Mouse (Mus musculus): ENCODE measurements around the gene Trmt2a. TPM values are rescaled to one million over a fixed set of nuclear protein-coding genes. Genes with fewer than 3 reads are reported as not detected.

The Trmt2a gene
- polyA plus RNA-seq, 1 experiment = 56.2 TPM

- peaks cover 16% of the 10 kb centered on the region for H3K36me3 ChIP-seq (ENCODE audit: control insufficient read depth, insufficient read depth, low read length)
- no peak overlapping the region for H3K4me3 ChIP-seq (ENCODE audit: extremely low read depth, insufficient read depth, insufficient read length)
- 77% methylated on average over 6 of the region's 6 CpGs for WGBS
- TF ChIP-seq CTCF (IDR thresholded peaks at IDR 0.05; ENCODE audit: extremely low read depth, insufficient read depth, insufficient read length, insufficient replicate concordance) = no peak
- no peak for TF ChIP-seq POLR2A (IDR thresholded peaks at IDR 0.05; ENCODE audit: low read depth, low read length)
- H3K27ac ChIP-seq (ENCODE audit: insufficient read depth, low read length) = no peak overlapping the region
- no peak for DNase-seq (ENCODE audit: low read depth in 1 of 2, low spot score in 2 of 2)
- H3K4me1 ChIP-seq (ENCODE audit: control insufficient read depth, insufficient read depth, insufficient read length) = peaks cover 2% of the 10 kb centered on the region; the same call in 1 of the 2 replicates
- H3K27me3 ChIP-seq (ENCODE audit: control insufficient read depth, insufficient read depth, low read length) = no peaks in the 10 kb centered on the region
Measured at GRCm38 (mm10) chr16:18220856-18221542, 27.5 kb upstream of the Trmt2a start.

GRCm38 (mm10) chr16:18221543-18221898 lies 27.0 kb upstream of the Trmt2a start:
- H3K4me3 ChIP-seq (ENCODE audit: extremely low read depth, insufficient read depth, insufficient read length) = no peak overlapping the region
- H3K27me3 ChIP-seq (ENCODE audit: control insufficient read depth, insufficient read depth, low read length) = no peaks in the 10 kb centered on the region
- WGBS = 71% methylated on average over 11 of the region's 11 CpGs
- H3K36me3 ChIP-seq (ENCODE audit: control insufficient read depth, insufficient read depth, low read length) = peaks cover 16% of the 10 kb centered on the region
- H3K27ac ChIP-seq (ENCODE audit: insufficient read depth, low read length) = no peak overlapping the region
- no peak for DNase-seq (ENCODE audit: low read depth in 1 of 2, low spot score in 2 of 2)
- H3K4me1 ChIP-seq (ENCODE audit: control insufficient read depth, insufficient read depth, insufficient read length) = peaks cover 2% of the 10 kb centered on the region; the same call in 1 of the 2 replicates
- TF ChIP-seq CTCF (IDR thresholded peaks at IDR 0.05; ENCODE audit: extremely low read depth, insufficient read depth, insufficient read length, insufficient replicate concordance) = no peak
- TF ChIP-seq POLR2A (IDR thresholded peaks at IDR 0.05; ENCODE audit: low read depth, low read length) = no peak

GRCm38 (mm10) chr16:18222188-18222587 lies 26.3 kb upstream of the Trmt2a start:
- Histone ChIP-seq H3K27me3 (ENCODE audit: control insufficient read depth, insufficient read depth, low read length) (no peaks in the 10 kb centered on the region), H3K36me3 (ENCODE audit: control insufficient read depth, insufficient read depth, low read length) (peaks cover 21% of the 10 kb centered on the region), H3K4me1 (ENCODE audit: control insufficient read depth, insufficient read depth, insufficient read length) (peaks cover 2% of the 10 kb centered on the region; the same call in 1 of the 2 replicates), H3K27ac (ENCODE audit: insufficient read depth, low read length) (no peak overlapping the region), H3K4me3 (ENCODE audit: extremely low read depth, insufficient read depth, insufficient read length) (no peak overlapping the region)
- TF ChIP-seq CTCF (IDR thresholded peaks at IDR 0.05; ENCODE audit: extremely low read depth, insufficient read depth, insufficient read length, insufficient replicate concordance) (no peak), POLR2A (IDR thresholded peaks at IDR 0.05; ENCODE audit: low read depth, low read length) (no peak)
- 78% methylated on average over 11 of the region's 11 CpGs for WGBS
- no peak for DNase-seq (ENCODE audit: low read depth in 1 of 2, low spot score in 2 of 2)

- Histone ChIP-seq H3K36me3 (ENCODE audit: control insufficient read depth, insufficient read depth, low read length) (peaks cover 30% of the 10 kb centered on the region), H3K4me3 (ENCODE audit: extremely low read depth, insufficient read depth, insufficient read length) (no peak overlapping the region), H3K27ac (ENCODE audit: insufficient read depth, low read length) (no peak overlapping the region), H3K4me1 (ENCODE audit: control insufficient read depth, insufficient read depth, insufficient read length) (peaks cover 10% of the 10 kb centered on the region), H3K27me3 (ENCODE audit: control insufficient read depth, insufficient read depth, low read length) (no peaks in the 10 kb centered on the region)
- no peak for TF ChIP-seq CTCF (IDR thresholded peaks at IDR 0.05; ENCODE audit: extremely low read depth, insufficient read depth, insufficient read length, insufficient replicate concordance)
- TF ChIP-seq POLR2A (IDR thresholded peaks at IDR 0.05; ENCODE audit: low read depth, low read length) = no peak
- DNase-seq (ENCODE audit: low read depth in 1 of 2, low spot score in 2 of 2) = no peak
- WGBS = 92% methylated on average over 13 of the region's 13 CpGs
Measured at GRCm38 (mm10) chr16:18227187-18227586, 21.3 kb upstream of the Trmt2a start.

- Histone ChIP-seq H3K4me1 (ENCODE audit: control insufficient read depth, insufficient read depth, insufficient read length) (peaks cover 10% of the 10 kb centered on the region), H3K4me3 (ENCODE audit: extremely low read depth, insufficient read depth, insufficient read length) (no peak overlapping the region), H3K27ac (ENCODE audit: insufficient read depth, low read length) (no peak overlapping the region), H3K27me3 (ENCODE audit: control insufficient read depth, insufficient read depth, low read length) (no peaks in the 10 kb centered on the region), H3K36me3 (ENCODE audit: control insufficient read depth, insufficient read depth, low read length) (peaks cover 28% of the 10 kb centered on the region)
- no peak for TF ChIP-seq CTCF (IDR thresholded peaks at IDR 0.05; ENCODE audit: extremely low read depth, insufficient read depth, insufficient read length, insufficient replicate concordance)
- TF ChIP-seq POLR2A (IDR thresholded peaks at IDR 0.05; ENCODE audit: low read depth, low read length) = no peak
- no peak for DNase-seq (ENCODE audit: low read depth in 1 of 2, low spot score in 2 of 2)
- 94% methylated on average over 20 of the region's 20 CpGs for WGBS
Measured at GRCm38 (mm10) chr16:18227897-18228422, 20.5 kb upstream of the Trmt2a start.

- Histone ChIP-seq H3K4me3 (ENCODE audit: extremely low read depth, insufficient read depth, insufficient read length) (no peak overlapping the region), H3K4me1 (ENCODE audit: control insufficient read depth, insufficient read depth, insufficient read length) (peaks cover 12% of the 10 kb centered on the region), H3K36me3 (ENCODE audit: control insufficient read depth, insufficient read depth, low read length) (peaks cover 27% of the 10 kb centered on the region), H3K27ac (ENCODE audit: insufficient read depth, low read length) (no peak overlapping the region), H3K27me3 (ENCODE audit: control insufficient read depth, insufficient read depth, low read length) (no peaks in the 10 kb centered on the region)
- DNase-seq (ENCODE audit: low read depth in 1 of 2, low spot score in 2 of 2) = no peak
- WGBS = 98% methylated on average over 4 of the region's 4 CpGs
- TF ChIP-seq POLR2A (IDR thresholded peaks at IDR 0.05; ENCODE audit: low read depth, low read length) (no peak), CTCF (IDR thresholded peaks at IDR 0.05; ENCODE audit: extremely low read depth, insufficient read depth, insufficient read length, insufficient replicate concordance) (no peak)
Measured at GRCm38 (mm10) chr16:18228856-18229255, 19.6 kb upstream of the Trmt2a start.

GRCm38 (mm10) chr16:18229622-18230021 lies 18.9 kb upstream of the Trmt2a start:
- no peak overlapping the region for H3K4me3 ChIP-seq (ENCODE audit: extremely low read depth, insufficient read depth, insufficient read length)
- H3K27ac ChIP-seq (ENCODE audit: insufficient read depth, low read length) = no peak overlapping the region
- WGBS = 24% methylated on average over 11 of the region's 11 CpGs
- no peak for TF ChIP-seq CTCF (IDR thresholded peaks at IDR 0.05; ENCODE audit: extremely low read depth, insufficient read depth, insufficient read length, insufficient replicate concordance)
- no peak for TF ChIP-seq POLR2A (IDR thresholded peaks at IDR 0.05; ENCODE audit: low read depth, low read length)
- no peak for DNase-seq (ENCODE audit: low read depth in 1 of 2, low spot score in 2 of 2)
- no peaks in the 10 kb centered on the region for H3K27me3 ChIP-seq (ENCODE audit: control insufficient read depth, insufficient read depth, low read length)
- H3K36me3 ChIP-seq (ENCODE audit: control insufficient read depth, insufficient read depth, low read length) = peaks cover 22% of the 10 kb centered on the region
- peaks cover 17% of the 10 kb centered on the region for H3K4me1 ChIP-seq (ENCODE audit: control insufficient read depth, insufficient read depth, insufficient read length)
